Mouse (Mus musculus) CD4-positive naive resting alpha-beta T cell, adult 57 days (primary cell): ENCODE results near the gene Yipf6. TPM values are rescaled to one million over a fixed set of nuclear protein-coding genes. Genes with fewer than 3 reads are reported as not detected.

Experiments used
- total RNA-seq: library from RNA; stranded (reverse); gene quantifications from one replicate; pipeline ENCODE4 v1.2.4, GENCODE M21; 2023

Yipf6 gene
- total RNA-seq, result 33.3 TPM

GRCm38 (mm10) chrX:98936101-98936500, at the start of gene Yipf6:
TSS of gene Yipf6 (plus strand) at chrX:98936316.

GRCm38 (mm10) chrX:98890406-98891116, 45.6 kb upstream of the Yipf6 start, which contains the start of gene Ophn1:
TSS of gene Ophn1 (minus strand) at chrX:98891025.

Other genes starting within 250 kb of the Yipf6 start
- 1.5 TPM for gene Ophn1, start 45.3 kb upstream of the Yipf6 start, total RNA-seq
- gene Stard8, start 66.9 kb downstream of the Yipf6 start, total RNA-seq, result 0.38 TPM
- gene Efnb1, start 199.8 kb downstream of the Yipf6 start, total RNA-seq, result 1.7 TPM